Mouse (Mus musculus): ENCODE measurements around the gene Tap1.

Gene Tap1

GRCm38 (mm10) chr17:34179913-34180859 lies 7.2 kb upstream of the Tap1 start:
- no peak for DNase-seq (ENCODE audit: low read depth, low spot score)

- no peak for DNase-seq (ENCODE audit: low read depth, low spot score)
Observed at GRCm38 (mm10) chr17:34183564-34184219, 3.7 kb upstream of the Tap1 start.

GRCm38 (mm10) chr17:34185526-34185925 lies 1.8 kb upstream of the Tap1 start:
- no peak for DNase-seq (ENCODE audit: low read depth, low spot score)

GRCm38 (mm10) chr17:34186885-34187260 lies 480 bp upstream of the Tap1 start:
- no peak for DNase-seq (ENCODE audit: low read depth, low spot score)

- no peak for DNase-seq (ENCODE audit: low read depth, low spot score)
Observed at GRCm38 (mm10) chr17:34188010-34188409, 657 bp downstream of the Tap1 start.

- DNase-seq (ENCODE audit: low read depth, low spot score), result no peak
Observed at GRCm38 (mm10) chr17:34188986-34189385, 1.6 kb downstream of the Tap1 start.

- DNase-seq (ENCODE audit: low read depth, low spot score), result peak; percentile 21
Observed at GRCm38 (mm10) chr17:34192852-34193251, 5.5 kb downstream of the Tap1 start.

GRCm38 (mm10) chr17:34193468-34193867 lies 6.1 kb downstream of the Tap1 start:
- no peak for DNase-seq (ENCODE audit: low read depth, low spot score)

GRCm38 (mm10) chr17:34194723-34195122 lies 7.4 kb downstream of the Tap1 start:
- no peak for DNase-seq (ENCODE audit: low read depth, low spot score)

GRCm38 (mm10) chr17:34196491-34196890 lies 9.1 kb downstream of the Tap1 start:
- no peak for DNase-seq (ENCODE audit: low read depth, low spot score)

- DNase-seq (ENCODE audit: low read depth, low spot score), result peak; percentile 80
Observed at GRCm38 (mm10) chr17:34196941-34197894, 9.9 kb downstream of the Tap1 start, which contains the start of gene Psmb8. TSS of gene Psmb8 (plus strand) at chr17:34197721.

GRCm38 (mm10) chr17:34197904-34198520 lies 10.7 kb downstream of the Tap1 start:
- no peak for DNase-seq (ENCODE audit: low read depth, low spot score)

GRCm38 (mm10) chr17:34198521-34198912 lies 11.2 kb downstream of the Tap1 start:
- no peak for DNase-seq (ENCODE audit: low read depth, low spot score)

GRCm38 (mm10) chr17:34199050-34199619 lies 11.8 kb downstream of the Tap1 start:
- no peak for DNase-seq (ENCODE audit: low read depth, low spot score)

- no peak for DNase-seq (ENCODE audit: low read depth, low spot score)
Observed at GRCm38 (mm10) chr17:34200047-34200446, 12.7 kb downstream of the Tap1 start.

- no peak for DNase-seq (ENCODE audit: low read depth, low spot score)
Observed at GRCm38 (mm10) chr17:34200772-34201505, 13.6 kb downstream of the Tap1 start.

- no peak for DNase-seq (ENCODE audit: low read depth, low spot score)
Observed at GRCm38 (mm10) chr17:34201506-34202055, 14.2 kb downstream of the Tap1 start.

GRCm38 (mm10) chr17:34202760-34203442 lies 15.5 kb downstream of the Tap1 start:
- DNase-seq (ENCODE audit: low read depth, low spot score), result no peak

- no peak for DNase-seq (ENCODE audit: low read depth, low spot score)
Observed at GRCm38 (mm10) chr17:34203444-34203843, 16.1 kb downstream of the Tap1 start, which contains the start of gene Tap2. TSS of gene Tap2 (plus strand) at chr17:34203527.
